Mouse (Mus musculus) small intestine, adult 2 months (tissue): ENCODE measurements at regions not wholly inside any gene's neighbourhood (a gene's known extent, or its start where the extent isn't known, plus 50 kb on each side); places are given as distances from the start of the nearest gene placed in this dataset.

Experiments used
- CTCF ChIP-seq: fragments of 200-500 bp; IDR thresholded peaks from 2 replicates; pipeline ENCODE4 v1.5.1; 2012; ENCODE audit warnings: low read depth, mild to moderate bottlenecking, control low read depth, inconsistent platforms, low read length, moderate library complexity, mixed read lengths; ENCODE audit not compliant: insufficient replicate concordance, insufficient read length; ENCODE audit errors: extremely low read depth
- POLR2A ChIP-seq: fragments of 200-500 bp; IDR thresholded peaks from 2 replicates; pipeline ENCODE4 v1.6.1; 2012; ENCODE audit warnings: low read depth, mild to moderate bottlenecking, control low read depth, inconsistent platforms, low read length, moderate library complexity

DNA sequence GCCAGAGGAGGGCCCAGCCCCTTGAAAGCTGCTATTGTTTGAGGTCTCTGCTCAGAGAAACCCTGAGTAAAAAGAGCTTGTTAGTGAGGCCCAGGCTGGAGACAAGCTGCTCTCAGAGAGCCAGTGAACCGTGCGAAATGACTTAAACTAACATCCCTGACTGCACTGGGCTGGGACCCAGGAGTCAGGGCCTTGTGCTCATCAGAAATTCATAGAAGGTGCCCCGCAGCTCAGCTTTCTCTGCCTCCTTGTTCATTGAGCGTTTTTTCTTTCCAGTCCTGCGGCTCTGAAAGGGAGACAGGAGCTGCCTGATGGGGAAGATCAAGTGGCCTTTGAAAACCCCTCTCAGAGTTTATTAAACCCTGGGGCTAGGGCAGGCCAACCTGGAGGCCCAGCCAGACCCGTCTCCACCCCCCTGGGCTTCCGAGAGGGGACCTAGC is 63.6 kb downstream of the Rpusd4 start:
- no peak for TF ChIP-seq POLR2A
- no peak for TF ChIP-seq CTCF
